Mouse (Mus musculus): ENCODE measurements around the gene Krt24. TPM values are rescaled to one million over a fixed set of nuclear protein-coding genes. Genes with fewer than 3 reads are reported as not detected.

Krt24 gene
- polyA plus RNA-seq, 1 experiment: not detected

DNA sequence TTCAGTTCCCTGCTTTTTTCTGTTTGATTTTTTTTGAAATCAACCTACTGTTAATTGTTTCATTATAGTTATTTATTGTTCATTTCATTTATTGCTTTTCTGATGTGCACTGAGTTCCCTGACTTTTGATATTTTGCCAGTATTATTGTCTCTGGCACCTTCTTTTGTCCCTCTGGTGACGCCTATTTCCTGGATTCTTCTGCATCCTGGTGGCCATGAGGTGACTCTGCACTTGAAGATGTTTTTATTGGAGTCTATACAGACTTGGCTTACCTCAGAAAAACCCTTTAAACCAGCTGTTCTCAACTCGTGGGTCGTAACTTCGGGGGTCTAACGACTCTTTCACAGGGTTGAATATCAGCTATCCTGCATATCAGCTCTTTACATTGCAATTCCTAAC is 10.0 kb upstream of the Krt24 start:
- no peak overlapping the region for H3K4me3 ChIP-seq (replicated peaks; ENCODE audit: extremely low read depth, low read depth, low read length)
- WGBS: 48% methylated on average over 5 of the region's 5 CpGs
- no peak for DNase-seq
- TF ChIP-seq CTCF (IDR thresholded peaks at IDR 0.05; ENCODE audit: insufficient read depth, low read length) (no peak), POLR2A (IDR thresholded peaks at IDR 0.05; ENCODE audit: borderline replicate concordance, extremely low read depth, low read depth, low read length) (no peak)
- H3K4me1 ChIP-seq (ENCODE audit: control insufficient read depth, insufficient read depth, low read length): no peaks in the 10 kb centered on the region

DNA sequence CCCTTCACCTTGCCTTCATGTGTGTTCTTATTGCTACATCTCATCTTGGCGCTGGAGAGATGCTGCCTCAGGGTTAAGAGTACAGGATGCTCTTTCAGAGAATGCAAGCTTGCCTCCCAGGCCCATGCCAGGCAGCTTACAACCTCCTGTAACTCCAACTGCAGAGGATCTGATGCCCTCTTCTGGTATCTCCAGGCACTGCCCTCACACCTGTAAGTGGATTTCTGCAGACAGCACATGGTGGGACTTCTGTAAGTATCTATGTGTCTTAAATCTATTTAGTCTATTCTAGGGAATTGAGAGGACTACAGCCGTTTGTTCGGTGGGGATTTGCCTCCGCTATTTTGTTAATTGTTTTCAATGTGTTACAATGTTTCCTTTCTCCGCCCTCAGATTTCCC is 7.8 kb upstream of the Krt24 start:
- Histone ChIP-seq H3K4me3 (replicated peaks; ENCODE audit: extremely low read depth, low read depth, low read length) (no peak overlapping the region), H3K4me1 (ENCODE audit: control insufficient read depth, insufficient read depth, low read length) (no peaks in the 10 kb centered on the region)
- DNase-seq: peak; percentile 4
- WGBS: 55% methylated on average over 5 of the region's 5 CpGs
- TF ChIP-seq POLR2A (IDR thresholded peaks at IDR 0.05; ENCODE audit: borderline replicate concordance, extremely low read depth, low read depth, low read length) (no peak), CTCF (IDR thresholded peaks at IDR 0.05; ENCODE audit: insufficient read depth, low read length) (peak; percentile 45)

DNA sequence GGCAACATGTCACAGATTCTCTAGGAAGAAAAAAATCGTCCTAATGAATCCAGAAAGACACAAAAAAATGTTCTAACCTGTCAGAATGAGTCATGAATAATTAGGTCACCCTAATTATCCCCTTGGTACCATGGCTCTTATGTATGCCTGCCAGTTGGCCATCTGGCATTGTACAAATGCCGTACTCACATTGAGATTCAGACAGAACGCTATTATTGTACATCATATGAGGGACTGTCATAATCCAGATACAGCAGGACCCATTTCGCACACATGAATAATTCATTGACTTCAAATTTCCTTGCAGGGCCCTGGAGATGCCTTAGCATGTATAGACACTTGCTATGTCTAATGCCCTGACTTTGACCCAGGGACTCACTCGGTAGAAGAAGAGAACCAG is 1.1 kb downstream of the Krt24 start:
- DNase-seq: no peak
- H3K4me3 ChIP-seq (replicated peaks; ENCODE audit: extremely low read depth, low read depth, low read length): no peak overlapping the region
- WGBS: 79% methylated on average over 5 of the region's 5 CpGs
- TF ChIP-seq CTCF (IDR thresholded peaks at IDR 0.05; ENCODE audit: insufficient read depth, low read length): no peak
- no peak for TF ChIP-seq POLR2A (IDR thresholded peaks at IDR 0.05; ENCODE audit: borderline replicate concordance, extremely low read depth, low read depth, low read length)
- H3K4me1 ChIP-seq (ENCODE audit: control insufficient read depth, insufficient read depth, low read length): no peaks in the 10 kb centered on the region

DNA sequence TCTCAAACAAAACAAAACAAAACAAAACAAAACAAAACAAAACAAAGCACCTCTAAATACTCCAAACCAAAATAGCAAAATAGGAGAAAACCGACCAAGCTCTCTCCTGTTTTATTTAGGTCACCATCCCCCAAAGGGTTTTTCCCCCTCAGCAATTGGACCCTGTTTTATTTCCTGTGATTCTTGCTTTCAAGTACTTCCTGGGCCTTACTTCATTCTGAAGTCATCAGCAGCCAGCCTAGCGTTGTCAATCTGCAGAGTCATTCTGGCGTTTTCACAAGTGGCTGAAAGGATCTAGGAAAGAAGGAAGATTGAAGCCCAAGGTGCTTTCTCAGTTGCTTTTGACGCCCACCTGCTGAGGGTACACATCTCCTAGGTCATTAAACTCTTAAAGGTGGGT is 1.7 kb downstream of the Krt24 start:
- DNase-seq: no peak
- Histone ChIP-seq H3K4me3 (replicated peaks; ENCODE audit: extremely low read depth, low read depth, low read length) (no peak overlapping the region), H3K4me1 (ENCODE audit: control insufficient read depth, insufficient read depth, low read length) (no peaks in the 10 kb centered on the region)
- WGBS: 37% methylated on average over 4 of the region's 4 CpGs
- TF ChIP-seq CTCF (IDR thresholded peaks at IDR 0.05; ENCODE audit: insufficient read depth, low read length) (no peak), POLR2A (IDR thresholded peaks at IDR 0.05; ENCODE audit: borderline replicate concordance, extremely low read depth, low read depth, low read length) (no peak)

DNA sequence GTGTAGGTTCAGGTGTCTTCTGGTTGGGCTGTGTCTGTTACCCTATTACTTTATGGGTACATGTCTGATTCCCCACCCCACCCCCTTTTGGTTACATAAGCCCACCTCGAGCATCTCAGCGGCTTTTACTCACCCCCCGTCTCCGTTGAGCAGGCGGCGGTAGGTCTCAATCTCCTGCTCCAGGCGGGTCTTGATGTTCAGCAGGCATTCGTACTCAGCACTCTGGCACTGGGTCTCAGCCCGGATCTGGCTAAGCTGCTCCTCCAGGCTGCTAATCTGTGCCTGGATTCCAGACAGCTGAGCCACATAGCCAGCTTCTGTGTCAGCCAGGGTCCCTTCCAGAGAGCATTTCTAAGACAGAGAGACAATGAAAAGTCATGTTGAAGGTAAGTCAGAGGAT is 3.9 kb downstream of the Krt24 start:
- Histone ChIP-seq H3K4me1 (ENCODE audit: control insufficient read depth, insufficient read depth, low read length) (no peaks in the 10 kb centered on the region), H3K4me3 (replicated peaks; ENCODE audit: extremely low read depth, low read depth, low read length) (no peak overlapping the region)
- no peak for DNase-seq
- 79% methylated on average over 9 of the region's 9 CpGs for WGBS
- no peak for TF ChIP-seq POLR2A (IDR thresholded peaks at IDR 0.05; ENCODE audit: borderline replicate concordance, extremely low read depth, low read depth, low read length)

DNA sequence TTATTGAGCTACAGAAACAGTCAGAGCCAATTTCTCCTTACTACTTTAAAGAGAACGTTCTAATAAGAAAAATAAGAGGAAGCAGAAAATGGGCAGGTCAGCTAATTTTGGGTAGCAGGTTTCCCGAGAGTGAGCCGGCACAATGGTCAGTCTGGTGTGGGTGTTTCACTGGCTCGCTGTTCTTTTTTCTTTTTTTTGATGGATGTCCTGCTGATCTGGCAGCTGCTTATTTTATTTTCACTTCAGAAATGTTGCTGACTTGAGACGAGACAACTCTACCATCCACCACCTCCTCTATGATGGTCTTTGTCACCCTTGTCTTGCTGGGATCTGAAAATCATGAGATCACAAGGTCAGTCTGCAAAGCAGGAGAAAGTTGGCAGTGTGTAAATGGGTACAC is 5.1 kb downstream of the Krt24 start:
- no peak for DNase-seq
- Histone ChIP-seq H3K4me3 (replicated peaks; ENCODE audit: extremely low read depth, low read depth, low read length) (no peak overlapping the region), H3K4me1 (ENCODE audit: control insufficient read depth, insufficient read depth, low read length) (no peaks in the 10 kb centered on the region)
- TF ChIP-seq CTCF (IDR thresholded peaks at IDR 0.05; ENCODE audit: insufficient read depth, low read length): no peak
- no peak for TF ChIP-seq POLR2A (IDR thresholded peaks at IDR 0.05; ENCODE audit: borderline replicate concordance, extremely low read depth, low read depth, low read length)
- WGBS: 36% methylated on average over 5 of the region's 5 CpGs

DNA sequence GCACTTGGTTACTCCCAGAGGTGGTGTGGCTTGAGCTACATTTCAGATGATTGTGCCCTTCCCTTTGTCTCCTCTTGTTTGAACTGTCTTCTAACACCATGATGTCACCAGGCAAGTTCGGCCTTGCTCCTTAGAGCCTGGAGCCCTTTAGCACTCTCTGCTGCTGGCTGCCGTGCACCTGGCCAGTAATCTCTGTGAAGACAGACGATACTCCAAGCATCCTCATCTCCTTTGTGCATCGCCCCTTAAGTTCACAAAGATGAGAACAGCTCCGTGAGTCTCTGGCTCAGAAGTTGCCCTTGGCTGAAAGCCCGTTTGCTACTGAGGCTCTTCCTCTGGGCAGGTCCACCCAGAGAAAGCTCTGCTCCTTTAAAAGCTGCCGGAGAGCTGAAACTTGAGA is 8.3 kb downstream of the Krt24 start:
- no peak overlapping the region for H3K4me3 ChIP-seq (replicated peaks; ENCODE audit: extremely low read depth, low read depth, low read length)
- DNase-seq: no peak
- 42% methylated on average over 7 of the region's 7 CpGs for WGBS
- no peak for TF ChIP-seq POLR2A (IDR thresholded peaks at IDR 0.05; ENCODE audit: borderline replicate concordance, extremely low read depth, low read depth, low read length)
- no peak for TF ChIP-seq CTCF (IDR thresholded peaks at IDR 0.05; ENCODE audit: insufficient read depth, low read length)
- H3K4me1 ChIP-seq (ENCODE audit: control insufficient read depth, insufficient read depth, low read length): no peaks in the 10 kb centered on the region

DNA sequence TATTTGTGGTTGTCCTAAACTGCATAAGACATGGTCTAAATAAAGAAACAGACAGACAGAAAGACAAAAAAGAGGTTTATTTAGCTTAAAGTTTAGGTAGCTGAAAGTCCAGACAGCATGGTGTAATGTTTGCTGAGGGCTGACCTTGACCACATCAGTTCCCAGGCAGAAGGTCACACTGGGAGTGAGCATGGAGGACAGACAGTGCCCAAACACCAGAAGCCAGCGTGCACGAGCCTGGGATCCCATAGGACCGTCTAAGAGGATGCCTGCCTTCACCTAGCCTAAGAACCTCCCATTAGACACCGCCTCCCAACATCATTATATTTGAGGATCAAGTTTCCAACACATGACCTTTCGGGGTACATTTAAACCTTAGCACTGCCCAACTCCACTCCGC is 9.4 kb downstream of the Krt24 start:
- Histone ChIP-seq H3K4me3 (replicated peaks; ENCODE audit: extremely low read depth, low read depth, low read length) (no peak overlapping the region), H3K4me1 (ENCODE audit: control insufficient read depth, insufficient read depth, low read length) (no peaks in the 10 kb centered on the region)
- DNase-seq: no peak
- TF ChIP-seq CTCF (IDR thresholded peaks at IDR 0.05; ENCODE audit: insufficient read depth, low read length) (no peak), POLR2A (IDR thresholded peaks at IDR 0.05; ENCODE audit: borderline replicate concordance, extremely low read depth, low read depth, low read length) (no peak)
- WGBS: 69% methylated on average over 6 of the region's 6 CpGs

DNA sequence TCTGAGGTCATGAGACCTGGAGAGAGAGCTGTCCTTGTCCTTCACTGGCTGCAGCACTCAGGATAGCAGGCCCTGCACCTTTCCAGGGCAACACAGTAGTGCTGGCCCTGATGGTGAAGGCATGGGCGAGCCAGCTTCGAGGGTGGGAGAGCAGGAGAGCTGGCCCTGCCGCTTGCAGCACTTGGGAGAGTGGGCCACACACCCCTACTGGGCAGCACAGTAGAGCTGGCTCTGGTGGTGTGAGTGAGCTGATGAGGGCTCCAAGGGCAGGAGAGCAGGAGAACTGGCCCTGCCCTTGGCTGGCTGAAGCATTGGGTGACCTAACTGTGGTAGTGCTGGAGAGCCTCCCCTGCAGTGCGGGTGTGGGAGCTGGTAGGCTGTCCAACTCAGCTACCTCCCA is 12.3 kb downstream of the Krt24 start:
- no peaks in the 10 kb centered on the region for H3K4me1 ChIP-seq (ENCODE audit: control insufficient read depth, insufficient read depth, low read length)
- no peak for TF ChIP-seq CTCF (IDR thresholded peaks at IDR 0.05; ENCODE audit: insufficient read depth, low read length)
- no peak for TF ChIP-seq POLR2A (IDR thresholded peaks at IDR 0.05; ENCODE audit: borderline replicate concordance, extremely low read depth, low read depth, low read length)
- DNase-seq: no peak
- WGBS: 82% methylated on average over 4 of the region's 4 CpGs
- H3K4me3 ChIP-seq (replicated peaks; ENCODE audit: extremely low read depth, low read depth, low read length): no peak overlapping the region

DNA sequence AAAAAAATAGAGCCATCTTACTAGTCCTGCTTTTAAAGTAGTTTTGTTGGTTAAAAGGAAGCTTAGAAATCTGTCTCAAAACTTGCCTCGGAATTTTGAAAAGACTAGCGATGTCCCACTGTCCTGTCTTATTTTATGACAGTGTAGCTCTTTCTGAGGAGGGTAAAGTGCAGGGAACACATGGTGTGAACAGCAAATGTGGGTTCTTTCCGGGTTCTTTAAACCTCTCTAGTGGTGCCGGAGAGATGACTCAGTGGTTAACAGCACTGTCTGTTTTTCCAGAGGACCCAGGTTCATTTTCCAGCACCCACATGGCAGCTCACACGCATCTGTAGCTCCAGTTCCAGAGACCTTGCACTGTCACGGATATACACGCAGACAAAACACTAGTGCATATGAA is 15.9 kb downstream of the Krt24 start:
- H3K4me1 ChIP-seq (ENCODE audit: control insufficient read depth, insufficient read depth, low read length): no peaks in the 10 kb centered on the region
- no peak overlapping the region for H3K4me3 ChIP-seq (replicated peaks; ENCODE audit: extremely low read depth, low read depth, low read length)
- WGBS: 76% methylated on average over 7 of the region's 7 CpGs
- TF ChIP-seq CTCF (IDR thresholded peaks at IDR 0.05; ENCODE audit: insufficient read depth, low read length) (no peak), POLR2A (IDR thresholded peaks at IDR 0.05; ENCODE audit: borderline replicate concordance, extremely low read depth, low read depth, low read length) (no peak)
- no peak for DNase-seq

DNA sequence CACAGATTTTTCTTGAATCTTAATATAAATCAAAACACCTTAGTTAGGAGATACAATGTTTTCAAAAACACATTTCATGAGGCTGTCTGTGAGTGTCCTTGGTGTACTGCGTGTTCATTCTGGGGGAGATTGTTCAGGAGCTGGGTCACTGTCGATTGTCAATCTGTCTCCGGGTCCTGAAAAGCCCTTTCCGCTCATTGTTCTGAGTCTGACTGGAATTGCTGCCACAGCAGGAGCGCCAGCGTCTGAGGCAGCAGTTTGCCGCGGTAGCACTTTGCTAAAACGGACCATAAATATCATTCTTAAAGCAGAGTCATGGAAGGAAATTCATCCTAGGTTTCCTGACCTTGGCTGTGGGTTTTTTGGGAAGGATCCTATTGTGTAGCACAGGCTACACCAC is 19.3 kb downstream of the Krt24 start:
- DNase-seq: no peak
- H3K4me1 ChIP-seq (ENCODE audit: control insufficient read depth, insufficient read depth, low read length): no peaks in the 10 kb centered on the region
- TF ChIP-seq POLR2A (IDR thresholded peaks at IDR 0.05; ENCODE audit: borderline replicate concordance, extremely low read depth, low read depth, low read length) (no peak), CTCF (IDR thresholded peaks at IDR 0.05; ENCODE audit: insufficient read depth, low read length) (no peak)
- no peak overlapping the region for H3K4me3 ChIP-seq (replicated peaks; ENCODE audit: extremely low read depth, low read depth, low read length)
- 37% methylated on average over 9 of the region's 9 CpGs for WGBS
